Mouse (Mus musculus) liver, adult 10 weeks (tissue): ENCODE data around the gene H2al1e. TPM values are rescaled to one million over a fixed set of nuclear protein-coding genes. Genes with fewer than 3 reads are reported as not detected.

Experiments
- polyA plus RNA-seq: library from polyadenylated mRNA; stranded (reverse); fragments of 350-450 nt; fragmentation: Illumina TruSeq; extraction: RNeasy Lipid Tissue Mini Kit (QIAGEN cat#74804); gene quantifications from one replicate; pipeline ENCODE4 v1.2.3, GENCODE M21; 2014; ENCODE audit warnings: low read depth, low replicate concordance

Gene H2al1e
- not detected for polyA plus RNA-seq

DNA sequence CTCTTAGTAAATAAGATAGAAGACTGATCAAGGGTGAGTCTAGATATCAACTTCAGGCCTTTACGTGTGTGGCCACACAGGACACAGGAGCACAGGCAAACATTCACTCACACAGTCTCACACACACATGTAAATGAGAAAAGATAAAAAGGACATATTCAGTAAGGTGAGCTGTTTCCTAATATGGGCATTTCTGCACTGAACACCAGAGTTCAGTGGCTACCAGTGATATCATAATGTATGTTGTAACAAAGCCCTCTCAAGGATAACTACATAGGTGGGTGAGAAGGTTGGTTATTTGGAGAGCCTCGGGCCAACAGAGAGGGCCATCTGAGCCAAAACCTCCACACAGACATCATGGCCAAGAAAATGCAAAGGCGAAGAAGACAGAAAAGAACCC, at the start of gene H2al1e:
Gene H2al1e (plus strand): TSS at position 301 of the 400 bp plus-strand sequence.

DNA sequence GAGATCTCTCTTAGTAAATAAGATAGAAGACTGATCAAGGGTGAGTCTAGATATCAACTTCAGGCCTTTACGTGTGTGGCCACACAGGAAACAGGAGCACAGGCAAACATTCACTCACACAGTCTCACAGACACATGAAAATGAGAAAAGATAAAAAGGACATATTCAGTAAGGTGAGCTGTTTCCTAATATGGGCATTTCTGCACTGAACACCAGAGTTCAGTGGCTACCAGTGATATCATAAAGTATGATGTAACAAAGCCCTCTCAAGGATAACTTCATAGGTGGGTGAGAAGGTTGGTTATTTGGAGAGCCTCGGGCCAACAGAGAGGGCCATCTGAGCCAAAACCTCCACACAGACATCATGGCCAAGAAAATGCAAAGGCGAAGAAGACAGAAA, 12.8 kb upstream of the H2al1e start, which contains the start of gene H2al1a:
Gene H2al1a (plus strand): TSS at position 301 of the 400 bp plus-strand sequence.

DNA sequence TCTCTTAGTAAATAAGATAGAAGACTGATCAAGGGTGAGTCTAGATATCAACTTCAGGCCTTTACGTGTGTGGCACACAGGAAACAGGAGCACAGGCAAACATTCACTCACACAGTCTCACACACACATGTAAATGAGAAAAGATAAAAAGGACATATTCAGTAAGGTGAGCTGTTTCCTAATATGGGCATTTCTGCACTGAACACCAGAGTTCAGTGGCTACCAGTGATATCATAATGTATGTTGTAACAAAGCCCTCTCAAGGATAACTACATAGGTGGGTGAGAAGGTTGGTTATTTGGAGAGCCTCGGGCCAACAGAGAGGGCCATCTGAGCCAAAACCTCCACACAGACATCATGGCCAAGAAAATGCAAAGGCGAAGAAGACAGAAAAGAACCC, 9.6 kb upstream of the H2al1e start, which contains the start of gene H2al1b:
Gene H2al1b (plus strand): TSS at position 301 of the 400 bp plus-strand sequence.

DNA sequence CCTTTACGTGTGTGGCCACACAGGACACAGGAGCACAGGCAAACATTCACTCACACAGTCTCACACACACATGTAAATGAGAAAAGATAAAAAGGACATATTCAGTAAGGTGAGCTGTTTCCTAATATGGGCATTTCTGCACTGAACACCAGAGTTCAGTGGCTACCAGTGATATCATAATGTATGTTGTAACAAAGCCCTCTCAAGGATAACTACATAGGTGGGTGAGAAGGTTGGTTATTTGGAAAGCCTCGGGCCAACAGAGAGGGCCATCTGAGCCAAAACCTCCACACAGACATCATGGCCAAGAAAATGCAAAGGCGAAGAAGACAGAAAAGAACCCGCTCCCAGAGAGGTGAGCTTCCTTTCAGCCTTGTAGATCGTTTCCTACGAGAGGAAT, 6.4 kb upstream of the H2al1e start, which contains the start of gene H2al1c:
Gene H2al1c (plus strand): TSS at position 301 of the 400 bp plus-strand sequence.

DNA sequence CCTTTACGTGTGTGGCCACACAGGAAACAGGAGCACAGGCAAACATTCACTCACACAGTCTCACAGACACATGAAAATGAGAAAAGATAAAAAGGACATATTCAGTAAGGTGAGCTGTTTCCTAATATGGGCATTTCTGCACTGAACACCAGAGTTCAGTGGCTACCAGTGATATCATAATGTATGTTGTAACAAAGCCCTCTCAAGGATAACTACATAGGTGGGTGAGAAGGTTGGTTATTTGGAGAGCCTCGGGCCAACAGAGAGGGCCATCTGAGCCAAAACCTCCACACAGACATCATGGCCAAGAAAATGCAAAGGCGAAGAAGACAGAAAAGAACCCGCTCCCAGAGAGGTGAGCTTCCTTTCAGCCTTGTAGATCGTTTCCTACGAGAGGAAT, 3.2 kb upstream of the H2al1e start, which contains the start of gene H2al1d:
Gene H2al1d (plus strand): TSS at position 301 of the 400 bp plus-strand sequence.

DNA sequence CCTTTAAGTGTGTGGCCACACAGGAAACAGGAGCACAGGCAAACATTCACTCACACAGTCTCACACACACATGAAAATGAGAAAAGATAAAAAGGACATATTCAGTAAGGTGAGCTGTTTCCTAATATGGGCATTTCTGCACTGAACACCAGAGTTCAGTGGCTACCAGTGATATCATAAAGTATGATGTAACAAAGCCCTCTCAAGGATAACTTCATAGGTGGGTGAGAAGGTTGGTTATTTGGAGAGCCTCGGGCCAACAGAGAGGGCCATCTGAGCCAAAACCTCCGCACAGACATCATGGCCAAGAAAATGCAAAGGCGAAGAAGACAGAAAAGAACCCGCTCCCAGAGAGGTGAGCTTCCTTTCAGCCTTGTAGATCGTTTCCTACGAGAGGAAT, 3.1 kb downstream of the H2al1e start, which contains the start of gene H2al1f:
Gene H2al1f (plus strand): TSS at position 301 of the 400 bp plus-strand sequence.

DNA sequence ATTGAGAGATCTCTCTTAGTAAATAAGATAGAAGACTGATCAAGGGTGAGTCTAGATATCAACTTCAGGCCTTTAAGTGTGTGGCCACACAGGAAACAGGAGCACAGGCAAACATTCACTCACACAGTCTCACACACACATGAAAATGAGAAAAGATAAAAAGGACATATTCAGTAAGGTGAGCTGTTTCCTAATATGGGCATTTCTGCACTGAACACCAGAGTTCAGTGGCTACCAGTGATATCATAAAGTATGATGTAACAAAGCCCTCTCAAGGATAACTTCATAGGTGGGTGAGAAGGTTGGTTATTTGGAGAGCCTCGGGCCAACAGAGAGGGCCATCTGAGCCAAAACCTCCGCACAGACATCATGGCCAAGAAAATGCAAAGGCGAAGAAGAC, 6.2 kb downstream of the H2al1e start, which contains the start of gene H2al1g:
Gene H2al1g (plus strand): TSS at position 301 of the 400 bp plus-strand sequence.

DNA sequence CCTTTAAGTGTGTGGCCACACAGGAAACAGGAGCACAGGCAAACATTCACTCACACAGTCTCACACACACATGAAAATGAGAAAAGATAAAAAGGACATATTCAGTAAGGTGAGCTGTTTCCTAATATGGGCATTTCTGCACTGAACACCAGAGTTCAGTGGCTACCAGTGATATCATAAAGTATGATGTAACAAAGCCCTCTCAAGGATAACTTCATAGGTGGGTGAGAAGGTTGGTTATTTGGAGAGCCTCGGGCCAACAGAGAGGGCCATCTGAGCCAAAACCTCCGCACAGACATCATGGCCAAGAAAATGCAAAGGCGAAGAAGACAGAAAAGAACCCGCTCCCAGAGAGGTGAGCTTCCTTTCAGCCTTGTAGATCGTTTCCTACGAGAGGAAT, 9.5 kb downstream of the H2al1e start, which contains the start of gene H2al1h:
Gene H2al1h (plus strand): TSS at position 301 of the 400 bp plus-strand sequence.

DNA sequence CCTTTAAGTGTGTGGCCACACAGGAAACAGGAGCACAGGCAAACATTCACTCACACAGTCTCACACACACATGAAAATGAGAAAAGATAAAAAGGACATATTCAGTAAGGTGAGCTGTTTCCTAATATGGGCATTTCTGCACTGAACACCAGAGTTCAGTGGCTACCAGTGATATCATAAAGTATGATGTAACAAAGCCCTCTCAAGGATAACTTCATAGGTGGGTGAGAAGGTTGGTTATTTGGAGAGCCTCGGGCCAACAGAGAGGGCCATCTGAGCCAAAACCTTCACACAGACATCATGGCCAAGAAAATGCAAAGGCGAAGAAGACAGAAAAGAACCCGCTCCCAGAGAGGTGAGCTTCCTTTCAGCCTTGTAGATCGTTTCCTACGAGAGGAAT, 12.6 kb downstream of the H2al1e start, which contains the start of gene H2al1i:
Gene H2al1i (plus strand): TSS at position 301 of the 400 bp plus-strand sequence.

DNA sequence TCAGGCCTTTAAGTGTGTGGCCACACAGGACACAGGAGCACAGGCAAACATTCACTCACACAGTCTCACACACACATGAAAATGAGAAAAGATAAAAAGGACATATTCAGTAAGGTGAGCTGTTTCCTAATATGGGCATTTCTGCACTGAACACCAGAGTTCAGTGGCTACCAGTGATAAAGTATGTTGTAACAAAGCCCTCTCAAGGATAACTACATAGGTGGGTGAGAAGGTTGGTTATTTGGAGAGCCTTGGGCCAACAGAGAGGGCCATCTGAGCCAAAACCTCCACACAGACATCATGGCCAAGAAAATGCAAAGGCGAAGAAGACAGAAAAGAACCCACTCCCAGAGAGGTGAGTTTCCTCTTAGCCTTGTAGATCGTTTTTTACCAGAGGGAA, 15.8 kb downstream of the H2al1e start, which contains the start of gene H2al1j:
Gene H2al1j (plus strand): TSS at position 301 of the 400 bp plus-strand sequence.

Other genes with a start within 250 kb of the H2al1e start
- gene H2al1a, start 12.7 kb upstream of the H2al1e start, polyA plus RNA-seq, result not detected
- gene H2al1b, start 9.5 kb upstream of the H2al1e start, polyA plus RNA-seq, result not detected
- not detected for gene H2al1c, start 6.3 kb upstream of the H2al1e start, polyA plus RNA-seq
- gene H2al1d, start 3.1 kb upstream of the H2al1e start, polyA plus RNA-seq, result not detected
- gene H2al1f, start 3.2 kb downstream of the H2al1e start, polyA plus RNA-seq, result not detected
- not detected for gene H2al1g, start 6.3 kb downstream of the H2al1e start, polyA plus RNA-seq
- not detected for gene H2al1h, start 9.6 kb downstream of the H2al1e start, polyA plus RNA-seq
- not detected for gene H2al1i, start 12.7 kb downstream of the H2al1e start, polyA plus RNA-seq
- not detected for gene H2al1j, start 15.9 kb downstream of the H2al1e start, polyA plus RNA-seq